Mouse (Mus musculus) cerebellum, adult 11-12 months (tissue): Measurements from ENCODE around the gene Psmd5.

Experiments
- DNase-seq: peaks from one replicate; pipeline ENCODE4 v3.0.0; 2022

Psmd5 gene

DNA sequence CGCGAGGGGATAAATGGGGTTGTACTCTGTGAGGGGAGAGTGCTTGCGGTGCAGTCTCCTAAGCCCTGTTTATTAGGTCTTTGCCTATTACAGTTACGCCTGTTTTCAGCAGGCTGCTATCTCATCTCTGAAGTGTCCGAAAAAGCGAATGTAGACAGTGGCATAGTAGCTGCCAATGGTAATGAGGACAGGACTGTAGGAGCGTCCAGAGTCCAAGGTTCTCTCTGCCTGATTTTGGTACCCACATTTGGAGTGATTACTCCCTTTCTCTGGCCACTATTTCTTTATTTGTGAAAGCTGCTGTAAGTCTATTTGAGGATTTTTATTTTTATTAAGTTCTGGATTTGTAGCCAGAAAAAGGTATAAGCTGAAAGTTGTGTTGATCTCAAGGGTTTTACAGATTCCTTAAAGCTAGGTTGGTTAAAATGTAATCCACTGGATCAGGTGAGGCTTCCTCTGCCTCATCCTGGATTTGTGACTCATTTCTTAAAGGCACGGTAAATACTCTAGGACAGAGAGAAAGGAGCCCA lies at the start of gene Psmd5:
Psmd5 (minus strand) TSS at position 153 of the 530 bp plus-strand sequence.
- DNase-seq = no peak

DNA sequence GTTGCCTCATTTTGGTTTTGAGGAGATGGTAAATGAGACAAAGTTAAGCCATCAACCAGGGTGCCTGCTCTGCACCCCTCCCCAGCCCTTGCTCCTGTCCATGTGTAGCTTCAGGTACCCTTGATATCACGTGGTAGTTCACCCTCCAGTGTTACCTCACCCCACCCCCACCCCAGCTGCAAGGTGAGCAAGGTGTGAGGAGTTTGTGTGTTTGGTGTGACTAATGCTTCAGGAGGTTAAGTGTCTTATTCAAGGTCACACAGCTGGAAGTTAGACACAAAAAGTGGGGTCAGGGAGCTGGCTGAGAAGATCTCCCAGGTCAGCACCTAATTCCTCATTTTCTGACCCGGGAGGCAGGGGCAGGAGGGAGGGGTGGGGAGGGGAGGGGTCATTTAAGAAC lies 48.0 kb upstream of the Psmd5 start:
- no peak for DNase-seq

DNA sequence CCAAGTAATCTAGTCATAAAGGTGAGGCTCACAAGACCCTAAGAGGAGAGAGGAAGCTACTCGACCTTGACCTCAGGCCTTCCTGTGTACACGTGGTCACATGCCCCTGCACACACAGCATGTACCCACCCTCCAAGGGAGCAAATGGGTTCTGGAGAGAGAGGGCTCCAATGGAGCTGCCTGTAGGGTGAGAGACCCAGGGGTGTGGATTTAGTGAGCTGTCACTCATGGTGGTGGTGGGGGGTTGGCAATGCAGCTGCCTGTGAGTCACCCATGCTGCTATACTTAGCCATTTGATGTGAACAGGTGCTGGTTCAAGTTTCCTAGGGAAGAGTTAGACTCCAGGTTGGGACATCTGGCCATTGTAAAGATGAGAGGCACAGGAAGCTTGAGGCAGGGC lies 45.4 kb upstream of the Psmd5 start:
- DNase-seq = no peak

- DNase-seq = no peak
These were observed 40.3 kb upstream of the Psmd5 start for GRCm38 (mm10) chr2:34915103-34915502.

GRCm38 (mm10) chr2:34914823-34915082 lies 40.0 kb upstream of the Psmd5 start:
- no peak for DNase-seq

- DNase-seq = no peak
These were observed 39.5 kb upstream of the Psmd5 start for GRCm38 (mm10) chr2:34914069-34914822.

DNA sequence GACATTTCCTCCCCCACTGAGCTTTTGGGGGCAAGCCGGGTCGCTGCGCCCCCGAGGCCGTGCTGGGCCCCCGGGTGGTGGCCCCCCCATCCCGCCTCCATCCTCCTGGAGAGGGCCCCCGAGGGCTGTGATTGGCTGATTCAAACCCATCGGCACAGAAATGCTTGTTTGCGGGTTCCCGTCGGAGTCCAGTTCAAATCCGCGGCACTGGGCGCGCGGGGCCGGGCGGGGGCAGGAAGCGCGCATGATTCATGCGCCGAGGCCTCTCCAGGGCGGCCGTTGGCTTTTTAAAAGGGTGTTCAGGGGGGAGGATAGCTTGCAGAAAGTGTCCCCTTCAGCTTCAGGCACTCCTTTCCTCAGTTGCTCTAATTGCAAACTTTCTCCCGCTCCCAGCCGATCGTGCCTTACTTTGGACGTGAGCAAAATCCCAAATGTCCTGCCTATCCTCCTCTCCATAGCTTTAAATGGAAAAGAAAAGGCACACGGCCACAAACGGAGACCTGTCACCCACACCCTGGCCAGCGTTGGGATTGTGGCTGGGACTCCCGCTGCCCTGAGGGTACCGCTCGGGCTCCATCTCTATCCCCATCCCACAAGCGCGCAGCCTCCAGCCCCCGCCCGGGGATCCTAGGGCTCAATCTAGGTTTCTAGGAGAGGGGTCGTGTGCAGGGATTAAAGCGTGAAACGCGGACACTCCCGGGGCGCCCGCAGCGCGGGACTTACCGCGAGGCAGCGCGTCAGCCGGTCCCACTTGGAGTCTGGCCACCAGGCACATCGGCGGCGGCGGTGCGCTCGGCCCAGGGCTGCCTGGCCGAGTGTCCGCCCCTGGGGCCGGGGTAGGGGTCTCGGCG lies 38.7 kb upstream of the Psmd5 start, which contains the start of gene Phf19:
Phf19 (minus strand) TSS at position 809 of the 851 bp plus-strand sequence.
- DNase-seq = no peak

GRCm38 (mm10) chr2:34912613-34913012 lies 37.8 kb upstream of the Psmd5 start:
- no peak for DNase-seq

DNA sequence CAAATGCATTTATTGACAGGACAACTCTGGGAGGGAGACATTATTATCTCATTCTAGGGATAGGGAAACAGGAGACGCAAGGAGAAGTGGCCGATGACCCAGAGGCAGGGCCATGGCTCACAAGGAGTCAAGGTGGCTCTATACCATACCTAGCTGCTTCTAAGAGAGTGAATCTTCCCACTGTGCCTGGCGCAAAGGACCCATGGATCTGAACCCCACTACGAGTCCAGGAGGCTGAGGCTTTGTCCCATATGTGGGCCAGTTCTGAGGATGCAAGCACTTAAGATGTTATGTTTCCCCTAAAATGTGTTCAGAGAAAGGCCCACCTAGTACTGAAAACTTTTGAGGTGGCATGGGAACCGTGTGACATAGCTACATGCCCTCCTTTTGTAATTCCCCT lies 37.1 kb upstream of the Psmd5 start:
- DNase-seq = no peak

GRCm38 (mm10) chr2:34909719-34910118 lies 35.0 kb upstream of the Psmd5 start:
- no peak for DNase-seq

GRCm38 (mm10) chr2:34906861-34907604 lies 32.3 kb upstream of the Psmd5 start:
- DNase-seq = peak; percentile 67

DNA sequence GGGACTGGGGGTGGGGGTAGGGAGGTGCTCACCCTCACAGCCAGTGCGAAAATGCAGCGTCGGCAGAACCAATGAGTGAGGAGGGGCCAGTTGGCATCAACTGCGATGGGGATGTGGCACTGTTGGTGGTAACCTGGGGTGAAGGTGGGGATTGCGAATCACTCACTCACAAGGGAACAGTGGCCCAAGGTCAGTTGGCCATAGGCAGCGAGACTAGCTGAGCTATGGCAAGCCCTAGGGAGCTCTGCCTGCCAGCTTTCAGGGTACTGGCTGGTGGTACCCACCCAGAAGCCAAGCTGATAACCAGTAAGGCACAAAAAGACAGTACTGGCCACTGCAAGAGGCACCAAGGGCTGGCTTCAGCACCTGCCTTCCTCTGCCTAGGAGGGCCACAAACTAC lies 31.7 kb upstream of the Psmd5 start:
- peak; percentile 56 for DNase-seq

GRCm38 (mm10) chr2:34904849-34905542 lies 30.2 kb upstream of the Psmd5 start:
- peak; percentile 99 for DNase-seq

- DNase-seq = no peak
These were observed 29.1 kb upstream of the Psmd5 start for GRCm38 (mm10) chr2:34903652-34904405.

GRCm38 (mm10) chr2:34903191-34903590 lies 28.4 kb upstream of the Psmd5 start:
- DNase-seq = peak; percentile 37

- peak; percentile 46 for DNase-seq
These were observed 28.0 kb upstream of the Psmd5 start for GRCm38 (mm10) chr2:34902731-34903130.

- DNase-seq = no peak
These were observed 27.0 kb upstream of the Psmd5 start for GRCm38 (mm10) chr2:34901726-34902125.

- DNase-seq = no peak
These were observed 25.6 kb upstream of the Psmd5 start for GRCm38 (mm10) chr2:34900412-34900811.

- peak; percentile 36 for DNase-seq
These were observed 24.9 kb upstream of the Psmd5 start for GRCm38 (mm10) chr2:34899682-34900081.

DNA sequence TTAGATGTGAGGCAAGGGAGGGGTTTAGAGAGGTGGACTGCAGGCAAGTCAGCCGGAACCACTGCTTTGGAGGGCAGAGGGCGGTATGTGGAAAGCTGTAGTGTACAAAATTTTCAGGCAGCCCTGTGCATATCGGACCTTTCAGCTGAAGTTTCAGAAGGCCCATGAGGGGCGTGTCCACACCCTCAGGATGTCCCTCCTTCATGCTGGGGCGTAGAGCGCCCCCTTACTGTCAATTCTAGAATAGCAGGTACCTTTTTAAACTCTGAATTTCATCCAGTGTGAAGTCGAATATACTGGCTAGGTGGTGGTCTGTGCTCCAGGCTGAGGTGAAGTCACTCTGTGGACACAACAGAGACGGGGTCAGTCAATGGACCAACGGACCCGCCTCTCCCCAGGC lies 23.1 kb upstream of the Psmd5 start:
- DNase-seq = peak; percentile 35

DNA sequence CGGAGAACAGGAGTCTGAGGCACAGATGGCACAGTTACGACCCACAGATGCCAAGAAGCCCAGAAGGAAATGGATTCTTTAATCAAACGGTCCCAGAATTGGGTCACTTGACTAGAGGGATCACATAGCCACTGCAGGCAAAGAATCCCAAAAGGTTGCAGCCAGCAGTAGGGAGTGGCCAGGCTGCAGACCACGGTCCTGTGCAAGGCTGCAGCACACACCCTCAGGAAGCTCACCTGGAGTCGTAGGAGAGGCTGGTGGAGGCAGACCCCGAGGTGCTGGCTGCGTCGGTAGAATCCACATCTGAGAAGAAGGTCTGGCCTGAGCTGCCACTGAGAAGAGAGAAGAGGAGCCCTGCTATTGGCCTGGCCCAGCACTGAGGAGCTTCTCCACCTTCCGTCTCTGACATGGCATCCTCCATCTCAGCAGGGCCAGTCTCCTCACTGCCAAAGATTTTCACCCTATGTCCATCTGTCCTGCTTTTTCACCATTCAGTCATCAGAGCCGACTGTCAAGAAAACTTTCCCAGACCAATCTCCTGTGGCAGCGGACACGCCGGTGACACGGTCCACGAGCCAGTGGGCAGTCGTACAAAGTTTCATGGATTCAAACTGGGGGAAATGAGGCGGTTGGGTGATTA lies 22.2 kb upstream of the Psmd5 start:
- DNase-seq = peak; percentile 45
